Mouse (Mus musculus) forebrain, embryonic 15.5 days (tissue): ENCODE measurements around the gene Atg4a-ps. TPM values are rescaled to one million over a fixed set of nuclear protein-coding genes. Genes with fewer than 3 reads are reported as not detected.

Source experiments
- ATAC-seq: fragments of 200-750 bp; cut with Nextera tagmentation; replicated peaks from 2 replicates; pipeline ENCODE4 v1.8.0; 2017; ENCODE audit warnings: mild to moderate bottlenecking, moderate TSS enrichment, moderate library complexity
- H3K27ac ChIP-seq: fragments of 300-500 bp; sonication (generic); replicated peaks from 2 replicates; pipeline ENCODE4 v1.5.1; 2015; ENCODE audit warnings: mild to moderate bottlenecking, inconsistent platforms
- H3K27me3 ChIP-seq: fragments of 300-500 bp; sonication (generic); 2 replicates; pipeline ENCODE4 v1.6.1; 2015; ENCODE audit warnings: inconsistent platforms
- H3K36me3 ChIP-seq: fragments of 300-500 bp; sonication (generic); 2 replicates; pipeline ENCODE4 v1.6.1; 2015; ENCODE audit warnings: mild to moderate bottlenecking, inconsistent platforms
- H3K4me1 ChIP-seq: fragments of 300-500 bp; sonication (generic); 2 replicates; pipeline ENCODE4 v1.6.1; 2015; ENCODE audit warnings: inconsistent platforms
- H3K4me2 ChIP-seq: fragments of 300-500 bp; sonication (generic); replicated peaks from 2 replicates; pipeline ENCODE4 v1.6.1; 2015; ENCODE audit warnings: mild to moderate bottlenecking, inconsistent platforms
- H3K4me3 ChIP-seq: fragments of 300-500 bp; sonication (generic); 2 replicates; pipeline ENCODE4 v1.5.1; 2015; ENCODE audit warnings: mild to moderate bottlenecking, inconsistent platforms
- H3K9ac ChIP-seq: fragments of 300-500 bp; sonication (generic); replicated peaks from 2 replicates; pipeline ENCODE4 v1.6.1; 2015; ENCODE audit warnings: mild to moderate bottlenecking, inconsistent platforms
- H3K9me3 ChIP-seq: fragments of 300-500 bp; sonication (generic); 2 replicates; pipeline ENCODE4 v1.6.1; 2016; ENCODE audit warnings: inconsistent platforms
- WGBS: fragments of 180-500 bp; shearing (Covaris S2); methylation state at CpG from one replicate; pipeline ENCODE4 v1.1.7; 2015; ENCODE audit warnings: mixed read lengths; 5-methylcytosine and 5-hydroxymethylcytosine counted together
- polyA plus RNA-seq: library from polyadenylated mRNA; unstranded; fragments of >200 nt; fragmentation: Nextera tagmentation; extraction: Ambion mirVana; gene quantifications from 2 replicates; pipeline ENCODE4 v1.2.1, GENCODE M21; 2015

The Atg4a-ps gene
- polyA plus RNA-seq, 1 experiment from 2014 or later: not detected

- Histone ChIP-seq H3K27me3 (no peaks in the 10 kb centered on the region), H3K4me1 (peaks cover 12% of the 10 kb centered on the region), H3K4me3 (no peak overlapping the region), H3K36me3 (no peaks in the 10 kb centered on the region), H3K9me3 (no peaks in the 10 kb centered on the region), H3K27ac (no peak overlapping the region), H3K9ac (no peak overlapping the region), H3K4me2 (no peak overlapping the region)
- ATAC-seq: 0 out of 2 replicates have a peak, but pooled peaks have one; percentile 4
- 73% methylated on average over 13 of the region's 13 CpGs for WGBS
These were observed 20.7 kb downstream of the Atg4a-ps start for GRCm38 (mm10) chr3:103625169-103625568.

- H3K9me3 ChIP-seq: no peaks in the 10 kb centered on the region
- peaks cover 12% of the 10 kb centered on the region for H3K4me1 ChIP-seq
- no peaks in the 10 kb centered on the region for H3K36me3 ChIP-seq
- H3K9ac ChIP-seq: no peak overlapping the region
- H3K27me3 ChIP-seq: no peaks in the 10 kb centered on the region
- WGBS: 24% methylated on average over 5 of the region's 5 CpGs
- no peak overlapping the region for H3K4me3 ChIP-seq
- no peak overlapping the region for H3K4me2 ChIP-seq
- 0 out of 2 replicates have a peak, but pooled peaks have one; percentile 23 for ATAC-seq
- no peak overlapping the region for H3K27ac ChIP-seq
These were observed 21.2 kb downstream of the Atg4a-ps start for GRCm38 (mm10) chr3:103624591-103625051.

- Histone ChIP-seq H3K9ac (no peak overlapping the region), H3K27ac (no peak overlapping the region), H3K4me2 (no peak overlapping the region), H3K4me3 (no peak overlapping the region), H3K4me1 (peaks cover 12% of the 10 kb centered on the region), H3K36me3 (no peaks in the 10 kb centered on the region), H3K9me3 (no peaks in the 10 kb centered on the region), H3K27me3 (no peaks in the 10 kb centered on the region)
- no peak for ATAC-seq
- WGBS: 73% methylated on average over 10 of the region's 10 CpGs
These were observed 21.9 kb downstream of the Atg4a-ps start for GRCm38 (mm10) chr3:103623893-103624470.

- Histone ChIP-seq H3K27me3 (no peaks in the 10 kb centered on the region), H3K9ac (no peak overlapping the region), H3K9me3 (no peaks in the 10 kb centered on the region), H3K27ac (no peak overlapping the region), H3K4me2 (no peak overlapping the region), H3K4me1 (peaks cover 12% of the 10 kb centered on the region), H3K4me3 (no peak overlapping the region), H3K36me3 (no peaks in the 10 kb centered on the region)
- ATAC-seq: no peak
- WGBS: 87% methylated on average over 11 of the region's 11 CpGs
These were observed 25.8 kb downstream of the Atg4a-ps start for GRCm38 (mm10) chr3:103620101-103620500.

- no peak overlapping the region for H3K4me2 ChIP-seq
- H3K36me3 ChIP-seq: no peaks in the 10 kb centered on the region
- H3K27ac ChIP-seq: no peak overlapping the region
- no peaks in the 10 kb centered on the region for H3K27me3 ChIP-seq
- no peak overlapping the region for H3K4me3 ChIP-seq
- no peak overlapping the region for H3K9ac ChIP-seq
- H3K9me3 ChIP-seq: no peaks in the 10 kb centered on the region
- WGBS: 48% methylated on average over 6 of the region's 6 CpGs
- H3K4me1 ChIP-seq: no peaks in the 10 kb centered on the region
- ATAC-seq: no peak
These were observed 28.9 kb downstream of the Atg4a-ps start for GRCm38 (mm10) chr3:103616981-103617380.

- ATAC-seq: no peak
- Histone ChIP-seq H3K27me3 (no peaks in the 10 kb centered on the region), H3K27ac (no peak overlapping the region), H3K36me3 (no peaks in the 10 kb centered on the region), H3K4me2 (no peak overlapping the region), H3K9me3 (no peaks in the 10 kb centered on the region), H3K4me1 (no peaks in the 10 kb centered on the region), H3K9ac (no peak overlapping the region), H3K4me3 (no peak overlapping the region)
- 81% methylated on average over 4 of the region's 4 CpGs for WGBS
These were observed 30.2 kb downstream of the Atg4a-ps start for GRCm38 (mm10) chr3:103615621-103616020.

- H3K9ac ChIP-seq: no peak overlapping the region
- no peaks in the 10 kb centered on the region for H3K9me3 ChIP-seq
- H3K4me1 ChIP-seq: no peaks in the 10 kb centered on the region
- no peak overlapping the region for H3K4me3 ChIP-seq
- 74% methylated on average over 9 of the region's 9 CpGs for WGBS
- H3K4me2 ChIP-seq: no peak overlapping the region
- H3K27me3 ChIP-seq: no peaks in the 10 kb centered on the region
- H3K36me3 ChIP-seq: no peaks in the 10 kb centered on the region
- no peak for ATAC-seq
- no peak overlapping the region for H3K27ac ChIP-seq
These were observed 33.1 kb downstream of the Atg4a-ps start for GRCm38 (mm10) chr3:103612636-103613355.

GRCm38 (mm10) chr3:103610231-103610630, 35.6 kb downstream of the Atg4a-ps start:
- H3K27me3 ChIP-seq: no peaks in the 10 kb centered on the region
- no peak overlapping the region for H3K9ac ChIP-seq
- H3K4me3 ChIP-seq: no peak overlapping the region
- no peak overlapping the region for H3K27ac ChIP-seq
- no peak overlapping the region for H3K4me2 ChIP-seq
- ATAC-seq: no peak
- no peaks in the 10 kb centered on the region for H3K36me3 ChIP-seq
- 89% methylated on average over 5 of the region's 5 CpGs for WGBS
- H3K9me3 ChIP-seq: no peaks in the 10 kb centered on the region
- H3K4me1 ChIP-seq: 0 out of 2 replicates have a peak, but pooled peaks cover 3% of the 10 kb centered on the region

- H3K4me3 ChIP-seq: no peak overlapping the region
- H3K9me3 ChIP-seq: no peaks in the 10 kb centered on the region
- no peak overlapping the region for H3K27ac ChIP-seq
- no peak overlapping the region for H3K4me2 ChIP-seq
- no peaks in the 10 kb centered on the region for H3K36me3 ChIP-seq
- no peaks in the 10 kb centered on the region for H3K27me3 ChIP-seq
- H3K9ac ChIP-seq: no peak overlapping the region
- 0 out of 2 replicates have a peak, but pooled peaks cover 3% of the 10 kb centered on the region for H3K4me1 ChIP-seq
- WGBS: 70% methylated on average over 13 of the region's 13 CpGs
- ATAC-seq: peak; percentile 63; the same call in 1 of the 2 replicates
These were observed 38.9 kb downstream of the Atg4a-ps start for GRCm38 (mm10) chr3:103606660-103607595.

- H3K27me3 ChIP-seq: no peaks in the 10 kb centered on the region
- H3K9ac ChIP-seq: no peak overlapping the region
- WGBS: 83% methylated on average over 6 of the region's 6 CpGs
- no peak overlapping the region for H3K27ac ChIP-seq
- no peaks in the 10 kb centered on the region for H3K36me3 ChIP-seq
- ATAC-seq: no peak
- 0 out of 2 replicates have a peak, but pooled peaks cover 3% of the 10 kb centered on the region for H3K4me1 ChIP-seq
- no peaks in the 10 kb centered on the region for H3K9me3 ChIP-seq
- H3K4me3 ChIP-seq: no peak overlapping the region
- no peak overlapping the region for H3K4me2 ChIP-seq
These were observed 39.7 kb downstream of the Atg4a-ps start for GRCm38 (mm10) chr3:103606045-103606597.

- Histone ChIP-seq H3K27ac (no peak overlapping the region), H3K27me3 (no peaks in the 10 kb centered on the region), H3K4me3 (no peak overlapping the region), H3K36me3 (no peaks in the 10 kb centered on the region), H3K4me2 (no peak overlapping the region), H3K9me3 (no peaks in the 10 kb centered on the region), H3K9ac (no peak overlapping the region), H3K4me1 (no peaks in the 10 kb centered on the region)
- no peak for ATAC-seq
- 64% methylated on average over 1 of the region's 1 CpGs for WGBS
These were observed 44.3 kb downstream of the Atg4a-ps start for GRCm38 (mm10) chr3:103601561-103601960.
